Mouse (Mus musculus) adrenal gland, adult 18-20 months (tissue): ENCODE measurements around the gene Pcnx4. TPM values are rescaled to one million over a fixed set of nuclear protein-coding genes. Genes with fewer than 3 reads are reported as not detected.

Source experiments
- DNase-seq, 2 experiments: peaks; one replicate each; pipeline ENCODE4 v3.0.0; 2021 to 2022; ENCODE audit warnings: low spot score in 2 of 2
- long read RNA-seq, 2 experiments: library from polyadenylated mRNA; stranded (forward); transcript quantifications; one replicate each; pipeline ENCODE4 v2.0.0; 2021
- total RNA-seq, 2 experiments: library from RNA; stranded (reverse); gene quantifications; 1 replicate in 1 of 2; 2 replicates in 1 of 2; pipeline ENCODE4 v1.2.3; 2021

The Pcnx4 gene
- total RNA-seq, result 1 to 10 TPM; 6.1 to 6.5 TPM
- long read RNA-seq, experiment 1, full-length matches to known transcripts, result 4 of 9 reads
- long read RNA-seq, experiment 1, partial matches to known transcripts, result 3 of 9 reads
- long read RNA-seq, experiment 1, other reads (novel, unspliced or antisense), result 2 of 9 reads
- long read RNA-seq, experiment 2, full-length matches to known transcripts, result 5 of 10 reads
- long read RNA-seq, experiment 2, partial matches to known transcripts, result 4 of 10 reads
- long read RNA-seq, experiment 2, other reads (novel, unspliced or antisense), result 1 of 10 reads

DNA sequence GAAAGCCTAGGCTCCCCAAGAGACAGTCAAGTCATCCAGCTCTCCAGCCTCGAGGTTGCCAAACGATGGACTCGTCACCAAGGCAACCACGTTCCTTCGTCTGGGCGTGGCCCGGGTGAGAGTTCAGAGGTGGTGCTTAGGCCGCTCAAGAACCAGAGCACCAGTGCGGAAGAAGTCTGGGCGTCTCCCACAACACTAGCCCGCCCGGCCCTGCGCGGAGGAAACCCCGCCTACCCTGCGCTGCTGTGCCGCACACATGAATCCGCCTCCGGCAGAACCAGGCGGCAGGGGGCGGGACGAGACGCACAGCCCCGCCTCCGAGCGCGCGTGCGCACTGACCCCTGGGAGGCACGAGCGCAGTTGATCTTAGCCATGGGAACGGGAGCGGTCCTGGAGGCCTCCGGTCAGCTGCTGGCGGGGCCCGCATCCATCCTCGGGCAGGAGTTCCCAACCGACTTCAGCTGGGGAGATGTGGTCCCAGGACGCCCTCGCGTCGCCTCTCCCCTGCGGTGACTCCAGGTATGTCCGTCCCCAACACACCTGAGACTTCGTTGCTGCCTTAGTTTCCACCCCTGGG lies at the start of gene Pcnx4:
Gene Pcnx4, plus strand, starts transcription at position 363 of the 577 bp plus-strand sequence.
- peak; percentile 97 for DNase-seq

DNA sequence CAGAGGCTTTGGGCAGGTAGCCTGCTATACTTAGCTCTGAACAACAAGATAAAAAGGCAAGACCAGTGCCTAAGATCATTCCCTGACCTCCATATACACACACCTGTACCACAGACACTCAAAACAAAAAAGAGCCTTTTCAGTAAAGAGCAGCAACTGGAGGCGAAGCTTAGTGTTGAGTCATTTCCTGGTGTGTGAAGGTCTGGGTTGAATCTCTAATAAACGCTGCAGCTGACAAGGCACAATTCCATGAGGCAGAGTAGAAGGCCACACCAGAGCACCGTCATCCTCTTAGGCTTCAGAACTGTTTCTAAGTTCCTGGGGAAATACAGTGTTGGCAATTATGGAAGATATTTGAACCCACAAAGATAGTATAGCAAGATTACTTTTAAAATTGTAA lies 48.7 kb upstream of the Pcnx4 start:
- no peak for DNase-seq

DNA sequence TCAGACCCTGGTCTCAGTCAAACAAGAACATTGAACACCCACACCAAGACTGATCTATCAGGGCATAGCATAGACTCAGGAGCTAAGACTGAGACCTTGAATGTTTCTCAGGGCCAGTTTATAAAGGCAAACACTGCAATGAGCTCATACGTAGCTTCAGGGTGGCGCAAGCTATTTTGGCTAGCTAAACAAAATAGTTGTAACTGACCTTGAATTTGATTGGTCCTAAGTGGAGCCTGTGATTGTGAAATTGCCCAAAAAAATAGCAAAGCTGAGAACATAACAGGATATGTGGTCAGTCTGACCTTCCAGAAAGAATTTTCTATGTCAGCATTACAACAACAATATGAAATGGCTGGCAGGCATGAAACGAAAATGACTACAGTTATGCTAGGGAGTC lies 46.2 kb upstream of the Pcnx4 start:
- no peak for DNase-seq

DNA sequence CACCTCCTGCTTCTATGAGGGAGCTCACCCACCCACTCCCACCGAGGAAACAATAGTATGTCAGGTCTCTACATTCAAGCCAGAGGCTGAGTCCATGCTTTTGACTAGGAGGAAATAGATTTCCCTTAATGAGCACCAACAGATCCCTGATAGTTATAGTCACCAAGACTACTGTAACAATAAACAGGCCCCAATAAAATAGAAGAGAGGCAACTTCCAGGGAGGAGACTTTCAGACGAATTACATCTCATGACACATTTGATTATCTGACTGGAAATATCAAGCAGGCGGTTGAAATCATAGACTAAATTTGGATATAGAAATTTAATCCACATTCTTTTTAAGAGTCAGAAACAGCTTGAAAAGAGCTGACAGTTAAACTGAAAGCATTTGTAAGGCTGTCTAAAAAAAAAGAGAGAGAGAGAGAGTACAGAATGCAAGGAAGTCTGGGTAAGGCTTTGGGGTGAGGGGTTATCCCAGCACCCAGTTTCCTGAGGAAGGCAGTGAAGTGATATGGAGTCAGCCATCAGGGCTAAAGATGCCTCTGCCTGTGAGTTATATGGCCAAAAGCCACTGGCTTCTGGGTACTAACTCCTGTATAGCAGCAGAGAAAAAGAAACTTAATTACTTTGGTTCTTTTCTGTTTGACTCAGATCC lies 45.0 kb upstream of the Pcnx4 start:
- no peak for DNase-seq

DNA sequence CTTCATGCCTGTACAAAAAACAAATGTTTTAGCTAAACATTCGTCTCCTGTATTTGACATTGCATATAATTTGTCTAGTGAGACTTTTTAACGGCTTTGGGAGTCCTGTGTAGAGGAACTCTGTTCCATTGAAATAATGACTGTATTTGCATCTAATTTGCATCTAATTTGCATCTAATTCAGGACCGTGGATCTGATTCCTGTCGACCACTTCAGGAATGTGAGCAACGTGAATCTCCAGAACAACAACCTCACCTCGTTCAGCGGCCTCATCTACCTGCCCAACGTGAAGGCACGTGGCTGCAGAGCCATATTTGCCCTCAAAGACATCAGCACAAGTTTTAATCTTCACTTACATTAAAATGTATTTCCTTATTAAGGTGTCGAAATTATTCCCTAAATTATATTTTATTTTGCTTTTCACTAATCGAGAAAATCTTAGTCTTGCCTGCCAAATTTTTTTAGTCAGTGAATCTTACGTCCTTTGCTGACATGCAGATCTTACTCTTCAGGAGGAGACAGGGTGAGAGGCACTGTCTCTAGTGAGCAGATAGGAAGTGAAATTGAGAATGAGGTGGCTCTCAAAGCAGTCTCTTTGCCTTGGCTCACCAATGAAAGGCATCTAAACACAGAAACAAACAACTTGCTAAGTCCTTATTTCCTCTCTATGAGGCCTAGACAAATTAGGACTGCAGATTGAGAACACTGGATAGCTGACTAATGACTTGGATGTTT lies 39.1 kb upstream of the Pcnx4 start:
- DNase-seq, result no peak

DNA sequence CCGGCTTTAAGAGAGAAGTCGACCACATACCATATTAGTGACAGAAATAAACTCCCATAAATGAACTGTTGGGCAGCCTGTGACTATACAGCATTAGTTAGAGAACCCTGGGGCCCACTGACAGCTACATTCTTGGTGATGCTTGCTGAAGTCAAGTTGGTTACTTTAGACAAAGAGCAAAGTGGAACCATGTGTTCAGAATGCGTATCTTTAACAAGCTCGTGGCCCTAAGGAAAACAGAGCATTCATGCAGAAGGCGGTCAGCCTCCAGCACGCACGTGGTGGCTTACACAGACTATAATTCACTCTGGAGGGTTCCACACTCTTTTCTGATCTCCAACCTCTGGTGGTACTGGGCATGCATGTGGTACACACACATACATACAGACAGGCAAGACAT lies 26.6 kb upstream of the Pcnx4 start:
- DNase-seq, result no peak

DNA sequence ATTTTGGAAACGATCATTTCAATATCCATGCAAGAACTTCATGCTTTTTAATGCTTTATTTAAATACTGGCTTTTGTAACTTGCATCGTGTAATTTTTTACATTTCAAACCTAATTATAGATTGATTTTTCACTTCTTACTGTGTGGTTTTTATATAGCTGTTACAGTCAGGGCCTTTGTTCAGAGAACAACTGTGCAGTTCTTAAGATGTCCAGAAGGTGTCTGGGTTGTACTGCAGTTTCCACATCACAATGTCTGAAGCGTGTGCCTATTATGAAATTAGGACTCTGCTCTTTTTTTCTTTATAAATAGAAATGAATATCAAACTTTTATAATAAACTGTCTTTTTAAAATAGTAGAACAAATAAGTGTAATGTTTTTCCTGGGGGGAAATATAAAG lies 20.7 kb upstream of the Pcnx4 start:
- no peak for DNase-seq

DNA sequence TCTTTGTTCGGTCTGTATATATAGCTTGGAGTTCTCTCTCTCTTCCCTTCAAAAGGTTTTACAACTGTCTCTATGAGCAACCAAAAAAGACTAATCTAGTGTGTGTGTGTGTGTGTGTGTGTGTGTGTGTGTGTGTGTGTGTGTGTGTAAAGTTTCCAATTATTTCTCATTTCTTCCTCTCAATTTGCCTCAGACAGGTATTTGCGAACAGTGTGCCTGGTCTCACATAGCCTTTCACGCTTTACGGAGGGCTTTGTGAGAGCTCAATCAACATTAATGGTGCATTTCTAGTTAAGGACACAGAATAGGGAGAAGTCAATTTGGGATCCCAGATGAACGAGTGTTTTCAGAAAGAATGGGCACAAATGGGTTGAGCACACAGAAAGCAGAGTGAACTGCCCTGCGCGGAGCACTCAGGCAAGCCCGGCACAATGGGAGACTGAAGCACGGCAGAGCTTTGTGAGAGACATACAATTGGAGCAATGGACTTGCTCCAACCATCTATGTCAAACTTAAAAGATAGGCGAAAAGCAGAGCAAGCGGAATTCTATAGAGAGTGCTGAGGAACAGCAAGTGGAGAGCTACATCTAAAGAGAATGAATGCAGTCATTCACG lies 18.0 kb upstream of the Pcnx4 start:
- no peak for DNase-seq

DNA sequence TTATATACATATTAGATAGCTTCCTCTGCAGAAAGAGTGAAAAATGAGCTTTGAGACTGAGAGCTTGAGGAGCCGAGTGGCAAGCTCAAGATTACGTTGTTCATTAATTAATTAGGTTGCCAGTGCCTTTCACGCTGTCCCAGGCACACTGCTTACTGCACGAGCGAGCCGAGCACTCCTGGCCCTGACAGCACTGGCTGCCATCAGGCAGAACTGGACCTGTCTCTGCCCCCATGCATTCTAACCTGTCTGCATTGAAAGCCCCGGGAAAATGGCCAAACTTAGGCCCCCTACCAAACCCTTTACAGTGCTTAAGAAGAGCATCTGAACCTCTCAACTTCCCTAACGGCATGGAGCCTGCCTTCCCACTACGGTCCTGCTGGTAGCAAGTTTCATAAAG lies 16.8 kb upstream of the Pcnx4 start:
- DNase-seq, result no peak

DNA sequence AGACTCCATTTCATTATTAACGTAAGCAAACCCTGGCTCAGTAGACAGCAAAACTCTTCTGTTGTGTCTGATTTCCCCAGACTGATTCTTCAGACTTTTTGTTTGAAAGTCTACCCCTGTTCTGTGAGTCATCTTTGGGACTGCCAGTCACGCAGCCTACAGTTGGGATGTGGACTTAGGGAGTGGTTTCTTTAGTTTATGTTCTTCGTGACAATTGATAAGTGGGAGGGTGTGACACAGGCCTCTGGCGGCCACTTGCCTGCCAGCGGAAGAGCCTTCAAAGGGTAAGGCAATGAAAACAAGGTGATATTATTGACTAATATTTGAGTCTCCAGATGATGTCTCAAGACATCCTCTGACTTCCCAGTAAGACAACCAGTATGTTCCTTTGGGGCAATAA lies 16.3 kb upstream of the Pcnx4 start:
- DNase-seq, result no peak

DNA sequence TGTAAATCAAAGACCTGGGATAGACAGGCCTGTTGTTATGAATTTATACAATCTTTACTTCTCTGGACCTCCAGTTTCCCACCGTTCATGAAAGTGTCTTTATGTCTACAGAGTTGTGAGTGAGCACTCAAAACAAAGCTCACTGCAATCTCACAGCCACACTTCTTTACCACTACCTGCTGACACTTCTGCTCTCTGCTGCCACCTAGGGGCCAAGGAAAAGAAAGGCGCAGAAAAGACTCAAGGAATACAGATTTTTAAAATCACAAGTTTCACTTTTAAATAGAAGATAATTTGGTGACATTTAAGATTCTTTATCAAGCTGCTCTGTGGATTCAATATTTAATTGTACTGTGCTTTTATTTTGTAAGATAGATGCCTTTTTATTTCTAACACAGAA lies 15.5 kb upstream of the Pcnx4 start:
- peak; percentile 70 to 79 for DNase-seq

DNA sequence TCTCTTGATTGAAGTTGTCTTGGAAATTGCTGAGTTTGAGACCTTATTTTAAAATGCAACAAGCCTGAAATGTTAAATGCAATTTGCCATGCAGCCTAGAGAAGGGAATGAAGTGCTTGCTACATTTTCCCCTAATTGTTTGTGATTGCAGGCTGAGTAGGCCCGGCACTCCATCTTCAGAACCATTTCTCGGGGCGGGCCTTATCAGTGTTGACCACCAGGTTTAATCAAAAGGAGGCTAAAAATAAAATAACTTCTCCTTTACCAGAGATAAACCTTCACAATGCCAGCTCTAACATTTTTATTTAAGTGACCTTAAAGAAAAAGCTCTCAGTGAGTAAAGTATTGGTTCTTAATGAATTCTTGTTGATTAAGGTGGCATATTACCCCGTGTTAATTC lies 10.6 kb upstream of the Pcnx4 start:
- no peak for DNase-seq

DNA sequence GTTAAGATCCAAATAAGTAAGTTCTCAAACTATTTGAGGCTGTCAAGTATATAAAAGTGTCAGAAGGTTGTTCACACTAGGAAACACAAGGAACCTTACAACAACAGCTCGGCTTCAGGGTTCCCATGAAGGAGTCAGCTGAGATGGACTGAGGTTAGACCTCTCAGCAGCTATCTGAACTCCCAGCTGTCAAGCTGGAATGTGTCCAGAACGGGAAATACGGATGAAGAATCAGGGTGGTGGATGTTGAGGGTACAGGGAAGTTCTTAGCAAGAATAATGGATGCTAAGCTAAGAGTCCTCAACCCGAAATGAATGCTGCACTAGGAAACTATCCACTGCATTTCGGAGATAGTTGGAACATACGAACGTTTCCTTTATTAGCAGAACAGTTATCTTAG lies 3.9 kb upstream of the Pcnx4 start:
- no peak for DNase-seq

DNA sequence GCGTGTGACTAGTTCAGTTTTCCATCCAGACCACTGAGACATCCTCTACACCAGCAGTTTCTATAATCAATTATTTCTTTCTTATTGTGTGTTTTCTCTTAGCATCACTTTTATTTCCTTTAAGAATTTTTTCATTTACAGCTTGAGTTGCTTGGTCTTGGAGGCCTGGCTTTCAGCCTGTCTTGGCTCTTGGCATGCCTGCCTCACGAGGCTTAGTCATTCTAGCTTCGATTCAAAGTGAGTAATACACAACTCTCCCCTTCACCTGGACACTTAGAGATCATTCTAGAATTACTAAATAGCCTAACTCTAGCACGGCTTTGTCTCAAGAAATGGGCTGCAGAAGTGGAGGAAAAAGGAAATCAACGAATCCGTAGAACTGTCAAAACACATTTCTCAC lies 2.2 kb upstream of the Pcnx4 start:
- no peak for DNase-seq

DNA sequence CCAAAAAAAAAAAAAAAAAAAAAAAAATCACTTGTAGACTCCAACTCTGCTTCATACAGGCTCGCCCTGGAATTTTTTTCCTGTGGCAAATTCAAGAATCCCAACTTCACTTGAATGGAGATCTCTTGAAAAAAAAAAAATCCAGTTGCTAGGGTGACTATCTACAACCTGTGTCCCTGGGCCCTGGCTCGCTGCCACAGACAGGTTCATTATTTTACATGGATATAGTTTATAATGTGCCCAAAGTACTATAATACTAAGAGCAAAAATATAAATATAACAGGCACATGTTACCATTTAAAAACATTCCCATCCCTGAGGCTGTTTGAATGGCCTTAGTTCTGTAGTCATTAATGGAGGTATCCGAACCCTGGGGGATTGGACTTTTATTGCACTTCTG lies 584 bp upstream of the Pcnx4 start:
- no peak for DNase-seq

DNA sequence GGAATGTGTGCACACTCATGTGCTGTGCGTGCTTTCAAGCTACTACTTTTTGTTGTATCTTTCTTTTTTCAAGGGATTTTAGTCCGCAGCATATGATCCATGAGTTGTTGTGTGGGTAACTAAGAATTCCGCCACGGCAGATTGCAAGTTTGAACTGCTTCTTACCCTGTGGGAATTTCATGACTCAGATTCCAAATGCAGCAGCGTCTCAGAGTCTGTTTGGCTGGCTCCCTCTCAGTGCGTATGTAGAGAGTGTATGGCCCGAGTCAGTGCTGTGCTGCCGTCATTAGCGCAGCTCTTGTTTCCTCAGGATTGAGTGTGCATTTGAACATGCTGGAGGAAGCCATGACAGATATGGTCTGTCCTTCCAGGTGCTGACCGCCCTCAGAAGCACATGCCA lies 2.4 kb downstream of the Pcnx4 start:
- no peak for DNase-seq

DNA sequence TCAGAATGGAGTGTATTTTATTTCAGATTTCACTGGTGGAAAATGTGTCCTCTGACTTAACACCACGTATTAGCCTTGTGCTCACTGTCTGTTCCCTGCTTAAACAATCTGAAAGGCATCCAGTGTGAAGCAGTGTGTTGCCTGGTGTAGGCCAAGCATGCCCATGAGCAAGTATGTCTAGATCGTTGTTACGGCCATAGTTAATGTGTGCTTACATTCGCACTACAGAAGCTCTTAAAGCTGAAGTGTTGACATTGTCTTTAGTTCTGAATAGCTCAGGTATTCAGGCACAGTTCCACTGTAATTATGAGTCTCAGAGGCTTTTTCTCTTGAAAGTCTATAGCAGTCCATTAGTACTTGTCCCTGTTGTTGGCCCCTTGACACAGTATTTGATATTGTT lies 18.2 kb downstream of the Pcnx4 start:
- DNase-seq, result no peak

DNA sequence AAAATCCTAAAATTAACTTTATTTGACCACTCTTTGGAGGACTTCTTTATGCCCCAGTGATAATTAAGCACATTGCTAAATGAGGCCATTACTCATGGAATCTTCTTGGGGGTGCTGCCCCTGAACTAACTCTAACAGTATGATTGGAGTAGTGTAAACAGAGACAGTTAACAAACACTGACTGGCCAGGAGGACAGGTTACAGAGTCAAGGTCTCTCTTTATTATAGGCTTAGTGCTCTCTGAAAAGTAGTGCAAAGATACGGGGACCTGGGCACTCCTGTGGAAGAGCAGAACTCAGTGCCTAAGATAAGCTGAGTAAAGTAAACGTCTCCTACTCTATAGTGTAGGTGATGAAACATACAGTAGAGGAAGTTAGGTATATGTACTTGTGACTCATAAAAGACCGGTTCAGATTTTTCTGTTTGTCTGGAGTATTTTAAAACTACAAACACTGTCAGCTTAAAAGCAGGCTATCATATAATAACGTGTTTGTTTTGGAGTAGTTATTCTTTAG lies 28.2 kb downstream of the Pcnx4 start:
- DNase-seq, result no peak

DNA sequence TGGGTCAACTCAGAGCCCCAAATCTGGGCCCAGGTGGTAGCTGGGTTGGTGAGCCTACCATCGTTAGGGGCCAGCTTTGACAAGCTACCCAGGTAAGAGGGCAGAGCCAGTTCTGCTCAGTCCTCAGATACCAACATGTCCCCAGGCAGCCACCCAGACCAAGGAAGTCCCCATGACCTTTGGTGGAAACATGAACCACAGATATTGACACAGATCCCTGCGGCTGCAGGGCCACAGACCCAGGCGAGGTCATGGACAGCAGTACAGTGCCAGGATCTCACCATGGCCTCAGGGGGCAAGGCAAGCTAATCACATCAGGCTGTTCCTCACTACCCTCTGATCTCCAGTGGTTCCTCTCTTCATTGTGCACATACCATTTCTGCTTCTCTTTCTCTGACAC lies 45.8 kb downstream of the Pcnx4 start:
- no peak for DNase-seq

DNA sequence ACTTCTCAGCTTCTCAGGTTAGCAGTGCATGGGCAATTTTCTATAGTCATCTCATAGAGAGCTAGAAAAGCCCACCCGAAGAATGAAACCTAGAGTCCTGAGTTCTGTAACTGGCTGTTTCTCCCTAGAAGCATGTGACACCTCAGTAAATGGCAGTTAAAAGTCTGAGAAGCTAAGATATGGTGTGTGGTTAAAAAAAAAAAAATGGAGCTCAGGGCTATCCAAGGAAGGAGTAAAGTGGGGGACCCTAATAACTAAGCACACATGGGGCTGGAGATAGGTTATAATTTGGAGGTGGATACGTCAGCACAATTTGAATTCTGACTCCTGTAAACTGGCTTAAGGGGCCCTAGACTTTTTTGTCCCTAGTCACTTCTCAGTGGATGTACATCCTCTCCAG lies 46.9 kb downstream of the Pcnx4 start:
- DNase-seq, result no peak

DNA sequence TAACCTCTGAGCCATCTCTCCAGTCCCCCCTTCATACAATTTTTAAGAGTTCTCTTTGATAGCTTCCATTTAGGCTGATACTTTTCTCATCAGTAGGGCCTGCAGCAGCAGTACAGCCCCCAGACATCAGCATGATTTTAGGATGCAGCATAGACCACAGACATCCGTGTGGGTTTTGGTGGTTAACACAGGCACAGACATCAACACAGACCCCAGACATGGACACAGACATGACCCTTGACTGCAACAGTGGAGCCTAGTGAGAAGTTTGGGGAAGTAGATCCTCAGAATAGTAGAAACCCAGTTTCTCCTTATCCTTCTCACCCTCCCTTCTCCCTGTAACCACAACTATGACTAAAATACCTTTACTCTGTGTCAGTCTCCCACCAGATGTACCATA lies 49.2 kb downstream of the Pcnx4 start:
- no peak for DNase-seq

DNA sequence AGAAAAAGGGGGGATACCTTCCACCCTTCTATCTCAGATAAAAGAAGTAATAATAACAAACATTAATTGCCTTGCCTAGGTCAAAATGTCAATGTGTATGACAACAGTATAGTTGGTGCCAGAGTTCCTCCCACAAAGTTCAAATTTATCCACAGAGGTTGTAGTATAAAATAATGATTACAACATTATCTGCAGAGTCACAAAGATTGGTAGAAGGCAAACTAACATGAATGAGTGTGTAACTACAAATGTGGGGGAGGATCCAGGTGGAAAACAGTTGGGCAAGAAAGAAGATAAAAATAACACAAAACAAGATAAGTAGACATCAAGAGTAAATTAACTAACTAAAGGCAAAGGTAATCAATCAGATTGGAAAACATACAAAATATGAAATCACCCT lies 56.8 kb downstream of the Pcnx4 start:
- DNase-seq, result no peak
